Mouse (Mus musculus) hindbrain, embryonic 11.5 days (tissue): Measurements from ENCODE around the gene Adgrf2. TPM values are rescaled to one million over a fixed set of nuclear protein-coding genes. Genes with fewer than 3 reads are reported as not detected.

Experiments
- ATAC-seq: fragments of 200-750 bp; cut with Nextera tagmentation; 2 replicates; pipeline ENCODE4 v1.8.0; 2017; ENCODE audit warnings: mild to moderate bottlenecking, moderate TSS enrichment, moderate library complexity; ENCODE audit not compliant: low FRiP score
- DNase-seq: peaks from one replicate; pipeline ENCODE4 v3.0.0-alpha.2; 2015; ENCODE audit warnings: low spot score
- H3K27ac ChIP-seq: fragments of 300-500 bp; sonication (generic); 2 replicates; pipeline ENCODE4 v1.5.1; 2014; ENCODE audit warnings: mild to moderate bottlenecking, low read depth, low read length
- H3K27me3 ChIP-seq: fragments of 300-500 bp; sonication (generic); 2 replicates; pipeline ENCODE4 v1.6.1; 2014; ENCODE audit warnings: mild to moderate bottlenecking, low read length, moderate library complexity, mixed read lengths; ENCODE audit not compliant: control insufficient read depth, insufficient read depth
- H3K36me3 ChIP-seq: fragments of 300-500 bp; sonication (generic); 2 replicates; pipeline ENCODE4 v1.6.1; 2014; ENCODE audit warnings: mild to moderate bottlenecking, low read length, moderate library complexity, mixed read lengths; ENCODE audit not compliant: control insufficient read depth, insufficient read depth
- H3K4me1 ChIP-seq: fragments of 300-500 bp; sonication (generic); replicated peaks from 2 replicates; pipeline ENCODE4 v1.6.1; 2014; ENCODE audit warnings: low read length, mixed read lengths; ENCODE audit not compliant: control insufficient read depth, insufficient read depth
- H3K4me2 ChIP-seq: fragments of 300-500 bp; sonication (generic); replicated peaks from 2 replicates; pipeline ENCODE4 v1.6.1; 2014; ENCODE audit warnings: mild to moderate bottlenecking, low read depth, low read length
- H3K4me3 ChIP-seq: fragments of 300-500 bp; sonication (generic); 2 replicates; pipeline ENCODE4 v1.5.1; 2014; ENCODE audit warnings: low read depth, low read length
- H3K9ac ChIP-seq: fragments of 300-500 bp; sonication (generic); 2 replicates; pipeline ENCODE4 v1.6.1; 2014; ENCODE audit warnings: low read depth, low read length
- H3K9me3 ChIP-seq: fragments of 300-500 bp; sonication (generic); 2 replicates; pipeline ENCODE4 v1.6.1; 2016; ENCODE audit warnings: low read length; ENCODE audit not compliant: control insufficient read depth
- WGBS: fragments of 180-500 bp; shearing (Covaris S2); extraction: QIAGEN DNeasy Blood & Tissue Kit; methylation state at CpG from one replicate; pipeline ENCODE4 v1.1.7; 2014; 5-methylcytosine and 5-hydroxymethylcytosine counted together
- polyA plus RNA-seq: library from polyadenylated mRNA; unstranded; fragments of >200 nt; fragmentation: Nextera tagmentation; extraction: Ambion mirVana; gene quantifications from 2 replicates; pipeline ENCODE4 v1.2.1, GENCODE M21; 2014

The Adgrf2 gene
- polyA plus RNA-seq = not detected in 2 replicates

- WGBS = 35% methylated on average over 7 of the region's 7 CpGs
- no peaks in the 10 kb centered on the region for H3K27me3 ChIP-seq
- DNase-seq (peak; percentile 1), ATAC-seq (no peak)
- H3K4me2 ChIP-seq = no peak within 1 kb of the TSS
- H3K4me3 ChIP-seq = no peak within 1 kb of the TSS
- H3K27ac ChIP-seq = no peak within 1 kb of the TSS
- H3K36me3 ChIP-seq = no peaks in the 10 kb centered on the region
- H3K9ac ChIP-seq = no peak within 1 kb of the TSS
- H3K9me3 ChIP-seq = no peaks in the 10 kb centered on the region
- H3K4me1 ChIP-seq = no peaks in the 10 kb centered on the region
These were observed at the start of gene Adgrf2 for GRCm38 (mm10) chr17:42741801-42742217. Gene Adgrf2, minus strand, starts transcription at chr17:42742179.

GRCm38 (mm10) chr17:42790787-42791186 lies 48.8 kb upstream of the Adgrf2 start:
- ATAC-seq (no peak), DNase-seq (no peak)
- Histone ChIP-seq H3K9me3 (no peaks in the 10 kb centered on the region), H3K36me3 (no peaks in the 10 kb centered on the region), H3K4me2 (no peak overlapping the region), H3K27ac (no peak overlapping the region), H3K4me1 (no peaks in the 10 kb centered on the region), H3K4me3 (no peak overlapping the region), H3K9ac (no peak overlapping the region), H3K27me3 (no peaks in the 10 kb centered on the region)
- WGBS = 91% methylated on average over 1 of the region's 1 CpGs

GRCm38 (mm10) chr17:42789723-42790122 lies 47.7 kb upstream of the Adgrf2 start:
- no peak for DNase-seq
- no peak for ATAC-seq

GRCm38 (mm10) chr17:42788686-42789453 lies 46.9 kb upstream of the Adgrf2 start:
- no peaks in the 10 kb centered on the region for H3K9me3 ChIP-seq
- no peak overlapping the region for H3K4me3 ChIP-seq
- no peak overlapping the region for H3K4me2 ChIP-seq
- no peak overlapping the region for H3K9ac ChIP-seq
- 92% methylated on average over 5 of the region's 5 CpGs for WGBS
- H3K4me1 ChIP-seq = no peaks in the 10 kb centered on the region
- DNase-seq (no peak), ATAC-seq (no peak)
- no peak overlapping the region for H3K27ac ChIP-seq
- no peaks in the 10 kb centered on the region for H3K36me3 ChIP-seq
- H3K27me3 ChIP-seq = no peaks in the 10 kb centered on the region

More at GRCm38 (mm10) chr17:42789723-42790122, 47.7 kb upstream of the Adgrf2 start:
- Histone ChIP-seq H3K4me3 (no peak overlapping the region), H3K27me3 (no peaks in the 10 kb centered on the region), H3K36me3 (no peaks in the 10 kb centered on the region), H3K4me2 (no peak overlapping the region), H3K9me3 (no peaks in the 10 kb centered on the region), H3K27ac (no peak overlapping the region), H3K4me1 (no peaks in the 10 kb centered on the region), H3K9ac (no peak overlapping the region)
- WGBS = 82% methylated on average over 2 of the region's 2 CpGs

DNA sequence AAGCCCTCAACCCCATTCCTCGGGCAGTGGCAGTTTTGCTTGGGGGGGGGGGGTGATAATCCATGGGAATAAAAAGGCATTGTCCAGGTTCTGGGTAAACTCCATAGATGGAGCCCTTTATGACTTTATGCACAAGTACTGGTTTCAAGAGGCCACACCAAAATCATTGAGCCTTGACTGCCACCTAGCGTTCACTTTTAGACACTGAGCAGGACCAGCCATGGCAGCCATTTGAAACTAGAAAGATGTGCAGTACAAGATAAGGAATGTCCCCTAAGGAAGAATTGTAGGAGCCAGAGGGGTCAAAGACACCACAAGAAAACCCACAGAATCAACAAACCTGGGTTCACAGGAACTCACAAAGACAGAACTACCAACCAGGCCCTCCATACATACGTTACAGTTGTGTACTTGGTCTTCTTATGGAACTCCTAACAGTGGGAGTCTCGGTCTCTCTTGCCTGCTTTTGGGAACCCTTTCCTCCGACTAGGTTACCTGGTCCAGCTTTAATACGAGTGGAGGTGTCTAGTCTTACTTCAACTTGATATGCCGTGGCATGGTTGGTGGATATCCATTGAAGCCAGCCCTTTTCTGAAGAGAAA lies 40.3 kb upstream of the Adgrf2 start:
- H3K27me3 ChIP-seq = no peaks in the 10 kb centered on the region
- DNase-seq (peak; percentile 83), ATAC-seq (peak; percentile 86)
- no peaks in the 10 kb centered on the region for H3K36me3 ChIP-seq
- 63% methylated on average over 7 of the region's 7 CpGs for WGBS
- no peak overlapping the region for H3K4me3 ChIP-seq
- no peak overlapping the region for H3K27ac ChIP-seq
- no peaks in the 10 kb centered on the region for H3K4me1 ChIP-seq
- H3K4me2 ChIP-seq = no peak overlapping the region
- no peak overlapping the region for H3K9ac ChIP-seq
- no peaks in the 10 kb centered on the region for H3K9me3 ChIP-seq

GRCm38 (mm10) chr17:42753791-42754190 lies 11.8 kb upstream of the Adgrf2 start:
- no peaks in the 10 kb centered on the region for H3K9me3 ChIP-seq
- no peaks in the 10 kb centered on the region for H3K4me1 ChIP-seq
- DNase-seq (no peak), ATAC-seq (no peak)
- no peak overlapping the region for H3K9ac ChIP-seq
- WGBS = 55% methylated on average over 2 of the region's 2 CpGs
- no peak overlapping the region for H3K4me3 ChIP-seq
- no peak overlapping the region for H3K4me2 ChIP-seq
- H3K27me3 ChIP-seq = no peaks in the 10 kb centered on the region
- no peak overlapping the region for H3K27ac ChIP-seq
- no peaks in the 10 kb centered on the region for H3K36me3 ChIP-seq

DNA sequence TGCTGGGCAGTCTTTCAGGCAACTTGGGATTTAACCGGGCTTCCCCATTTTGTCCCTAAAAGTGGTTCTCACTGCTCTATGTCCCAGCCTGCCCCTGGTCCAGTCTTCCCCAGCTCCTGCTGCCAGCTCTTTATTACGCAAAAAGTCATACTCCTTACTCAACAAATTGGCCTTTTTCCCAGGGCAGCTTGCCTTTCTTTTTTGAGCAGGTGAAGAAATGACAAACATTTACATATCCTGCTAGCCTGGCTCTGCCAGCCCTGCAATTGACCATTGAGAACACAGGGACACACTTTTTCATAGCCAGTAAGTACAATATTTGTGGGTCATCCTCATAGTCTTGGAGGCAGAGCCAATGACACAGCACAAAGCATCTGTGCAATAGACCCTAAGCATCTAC lies 10.2 kb upstream of the Adgrf2 start:
- Histone ChIP-seq H3K4me3 (no peak overlapping the region), H3K4me1 (no peaks in the 10 kb centered on the region), H3K27ac (no peak overlapping the region), H3K27me3 (no peaks in the 10 kb centered on the region), H3K36me3 (no peaks in the 10 kb centered on the region), H3K9ac (no peak overlapping the region), H3K4me2 (no peak overlapping the region), H3K9me3 (no peaks in the 10 kb centered on the region)
- DNase-seq (no peak), ATAC-seq (no peak)
- WGBS = 83% methylated on average over 2 of the region's 2 CpGs

DNA sequence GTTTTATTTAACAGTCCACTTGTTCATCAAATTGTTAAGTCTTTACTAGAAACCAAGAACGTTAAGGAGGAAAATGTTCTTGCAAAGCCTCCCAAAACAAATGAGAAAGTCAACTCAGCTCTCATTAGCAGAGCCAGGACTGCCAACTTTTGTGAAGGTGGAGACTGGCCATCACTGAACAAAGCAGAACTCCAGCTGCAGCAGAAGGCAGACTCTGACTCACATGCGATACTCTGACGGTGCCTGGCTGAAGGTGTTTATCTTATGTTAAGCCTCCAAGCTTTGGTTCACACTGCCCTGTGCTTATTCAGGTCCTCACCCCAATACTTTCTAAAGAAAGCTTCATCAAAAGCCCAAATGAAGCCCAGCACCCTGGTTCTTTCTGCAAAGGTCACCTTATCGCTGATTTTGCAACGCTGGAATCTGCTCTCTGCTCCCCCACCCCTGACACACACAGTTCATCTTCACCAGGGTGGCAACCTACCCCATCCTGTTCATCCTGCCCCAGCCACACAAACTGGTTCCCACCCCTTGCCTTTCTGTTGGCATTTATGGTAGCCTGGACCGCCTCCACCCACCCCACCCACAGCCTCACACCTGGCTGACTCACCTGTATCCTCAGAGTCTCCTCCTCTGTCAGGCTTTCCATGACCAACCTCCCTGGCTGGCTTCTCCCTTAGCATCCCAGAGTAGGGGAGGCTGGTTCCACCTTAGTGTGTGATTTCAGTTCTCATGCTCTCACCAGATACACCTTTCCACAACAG lies 3.9 kb upstream of the Adgrf2 start:
- no peak overlapping the region for H3K4me2 ChIP-seq
- WGBS = 85% methylated on average over 6 of the region's 6 CpGs
- H3K4me3 ChIP-seq = no peak overlapping the region
- ATAC-seq (no peak), DNase-seq (no peak)
- H3K27ac ChIP-seq = no peak overlapping the region
- no peak overlapping the region for H3K9ac ChIP-seq
- H3K9me3 ChIP-seq = no peaks in the 10 kb centered on the region
- H3K4me1 ChIP-seq = no peaks in the 10 kb centered on the region
- H3K27me3 ChIP-seq = no peaks in the 10 kb centered on the region
- no peaks in the 10 kb centered on the region for H3K36me3 ChIP-seq
